Mouse (Mus musculus) cerebellum, adult 2 months (tissue): ENCODE measurements around the gene Ncam1. TPM values are rescaled to one million over a fixed set of nuclear protein-coding genes. Genes with fewer than 3 reads are reported as not detected.

ENCODE experiments used
- DNase-seq, 2 experiments: peaks; one replicate each; pipeline ENCODE4 v3.0.0; 2021
- H3K27ac ChIP-seq: fragments of 200-500 bp; 2 replicates; pipeline ENCODE4 v1.5.1; 2012; ENCODE audit warnings: low read length, control low read depth, inconsistent platforms; ENCODE audit not compliant: insufficient read depth
- H3K27me3 ChIP-seq: fragments of 200-500 bp; 2 replicates; pipeline ENCODE4 v1.6.1; 2012; ENCODE audit warnings: inconsistent platforms, mild to moderate bottlenecking, low read length, moderate library complexity; ENCODE audit not compliant: control insufficient read depth, insufficient read depth
- H3K4me1 ChIP-seq: fragments of 200-500 bp; 2 replicates; pipeline ENCODE4 v1.6.1; 2011; ENCODE audit warnings: low read length; ENCODE audit not compliant: control insufficient read depth, insufficient read depth
- H3K4me3 ChIP-seq: fragments of 200-500 bp; replicated peaks from 2 replicates; pipeline ENCODE3; 2011; ENCODE audit warnings: mild to moderate bottlenecking, low read depth, low read length, control low read depth; ENCODE audit not compliant: insufficient read depth
- CTCF ChIP-seq: fragments of 200-500 bp; IDR thresholded peaks from 2 replicates; pipeline ENCODE4 v1.5.1; 2011; ENCODE audit warnings: low read depth, mild to moderate bottlenecking, control low read depth, low read length, moderate library complexity, borderline replicate concordance; ENCODE audit not compliant: insufficient read depth
- POLR2A ChIP-seq: fragments of 200-500 bp; IDR thresholded peaks from 2 replicates; pipeline ENCODE4 v1.6.1; 2011; ENCODE audit warnings: low read length, control low read depth, borderline replicate concordance; ENCODE audit not compliant: insufficient read depth
- WGBS: fragments of 180-500 bp; shearing (Covaris S2); methylation state at CpG from one replicate; pipeline ENCODE4 v1.1.7; 2018; 5-methylcytosine and 5-hydroxymethylcytosine counted together
- polyA plus RNA-seq: library from polyadenylated mRNA; depleted of rRNA; stranded (reverse); fragments of >200 nt; gene quantifications from 2 replicates; pipeline ENCODE4 v1.2.3, GENCODE M21; 2012

Ncam1 gene
- polyA plus RNA-seq, 1 experiment, result 149 TPM

- WGBS, result 29% methylated on average over 10 of the region's 10 CpGs
- H3K4me1 ChIP-seq, result peaks cover 37% of the 10 kb centered on the region
- TF ChIP-seq CTCF (no peak), POLR2A (no peak)
- H3K4me3 ChIP-seq, result no peak overlapping the region
- H3K27me3 ChIP-seq, result no peaks in the 10 kb centered on the region
- DNase-seq, result peak in 1 of 2 experiments; percentile 38
- H3K27ac ChIP-seq, result peak overlapping the region; percentile 46; the same call in 1 of the 2 replicates
Observed at GRCm38 (mm10) chr9:49593951-49594536, 204.7 kb downstream of the Ncam1 start.

DNA sequence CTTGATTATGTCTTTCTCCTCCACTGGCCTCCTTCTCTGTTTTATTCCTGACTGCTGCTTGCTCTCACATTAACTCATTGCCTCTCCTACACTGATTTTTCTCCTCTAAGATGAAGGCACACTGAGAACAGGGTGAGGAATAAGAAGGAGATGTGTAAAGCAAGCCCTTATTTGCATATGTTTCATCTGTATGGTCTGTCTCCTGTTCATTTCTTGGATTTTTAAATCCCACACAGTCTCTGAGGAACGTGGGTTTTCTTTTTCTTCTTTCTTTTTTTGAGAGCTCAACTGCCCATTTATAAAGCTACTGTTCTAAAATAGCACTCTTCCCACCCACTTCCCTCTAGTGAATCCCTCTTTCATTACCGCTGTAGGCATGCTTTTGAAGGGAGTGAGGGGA, 206.7 kb downstream of the Ncam1 start:
- 75% methylated on average over 2 of the region's 2 CpGs for WGBS
- H3K4me3 ChIP-seq, result no peak overlapping the region
- H3K27me3 ChIP-seq, result no peaks in the 10 kb centered on the region
- TF ChIP-seq CTCF, result no peak
- no peak for TF ChIP-seq POLR2A
- H3K27ac ChIP-seq, result no peak overlapping the region
- H3K4me1 ChIP-seq, result peaks cover 41% of the 10 kb centered on the region
- no peak for DNase-seq

GRCm38 (mm10) chr9:49590261-49590660, 208.5 kb downstream of the Ncam1 start:
- Histone ChIP-seq H3K4me3 (no peak overlapping the region), H3K27me3 (no peaks in the 10 kb centered on the region), H3K27ac (no peak overlapping the region), H3K4me1 (peaks cover 40% of the 10 kb centered on the region)
- WGBS, result 75% methylated on average over 4 of the region's 4 CpGs
- no peak for DNase-seq
- no peak for TF ChIP-seq POLR2A

DNA sequence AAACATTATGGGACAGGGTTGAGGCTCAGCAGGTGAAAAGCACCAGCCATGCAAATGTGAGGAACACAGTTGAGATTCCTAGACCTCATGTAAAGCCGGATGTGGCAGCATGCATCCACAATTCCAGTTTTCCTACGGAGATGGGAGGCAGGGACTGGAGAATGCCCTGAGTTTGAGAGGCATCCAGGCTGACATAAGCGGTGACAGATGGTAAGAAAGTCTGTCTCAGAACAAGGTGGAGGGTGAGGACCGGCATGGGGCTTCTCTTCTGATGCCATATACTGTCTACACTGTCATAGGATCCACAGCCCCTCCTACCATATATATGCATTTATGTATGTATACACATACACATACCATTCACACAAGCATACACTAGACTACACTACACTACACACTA, 221.6 kb downstream of the Ncam1 start:
- peak; percentile 80 to 91 for DNase-seq
- H3K27me3 ChIP-seq, result no peaks in the 10 kb centered on the region
- peaks cover 18% of the 10 kb centered on the region; the same call in 1 of the 2 replicates for H3K4me1 ChIP-seq
- TF ChIP-seq POLR2A (no peak), CTCF (no peak)
- no peak overlapping the region for H3K4me3 ChIP-seq
- no peak overlapping the region for H3K27ac ChIP-seq
- 9% methylated on average over 4 of the region's 4 CpGs for WGBS

DNA sequence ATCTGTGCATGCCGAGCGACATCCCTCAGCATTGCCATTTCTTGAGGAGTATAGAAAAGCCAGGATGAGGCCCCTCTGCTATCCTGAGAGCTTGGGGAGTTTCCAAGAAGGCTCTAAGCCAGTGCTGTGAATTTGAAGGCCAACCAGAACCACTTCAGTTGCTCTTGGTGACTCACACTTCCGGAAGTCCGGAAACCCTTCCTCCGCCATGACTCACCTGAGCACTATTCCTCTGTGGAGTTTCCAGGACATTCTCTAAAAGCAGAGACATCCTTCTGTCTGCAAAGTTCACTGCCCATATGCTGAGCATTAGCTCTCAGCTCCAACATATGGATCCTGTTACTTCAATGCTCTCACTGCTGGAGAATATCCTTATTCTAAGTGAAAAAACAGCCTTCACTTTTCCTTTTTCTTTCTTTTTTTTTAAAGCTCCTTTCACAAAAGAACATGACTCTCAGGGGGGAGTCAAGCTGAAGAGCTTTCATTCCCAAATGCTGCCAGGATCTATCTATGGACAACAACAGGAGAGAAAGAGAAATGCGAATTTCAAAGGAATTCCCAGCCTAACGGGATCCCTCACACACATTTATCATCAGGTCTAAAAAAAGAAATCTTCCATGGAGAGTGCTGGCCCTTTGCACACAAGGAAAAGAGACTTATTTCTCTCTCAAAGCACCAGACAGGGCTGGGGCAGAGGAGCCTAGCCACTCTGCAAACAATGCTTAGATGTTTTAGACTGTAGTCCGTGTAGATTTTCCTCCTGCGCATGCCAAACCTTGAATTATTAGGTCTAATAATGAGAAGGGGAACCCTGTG, 226.8 kb downstream of the Ncam1 start:
- Histone ChIP-seq H3K27me3 (no peaks in the 10 kb centered on the region), H3K4me1 (peaks cover 27% of the 10 kb centered on the region; the same call in 1 of the 2 replicates), H3K27ac (peak overlapping the region; percentile 58), H3K4me3 (no peak overlapping the region)
- 17% methylated on average over 9 of the region's 9 CpGs for whole genome bisulfite sequencing
- DNase-seq, result peak; percentile 52 to 82
- TF ChIP-seq CTCF (no peak), POLR2A (no peak)

GRCm38 (mm10) chr9:49570731-49571694, 227.7 kb downstream of the Ncam1 start:
- H3K4me1 ChIP-seq, result peaks cover 27% of the 10 kb centered on the region; the same call in 1 of the 2 replicates
- WGBS, result 41% methylated on average over 10 of the region's 10 CpGs
- peak overlapping the region; percentile 58 for H3K27ac ChIP-seq
- H3K27me3 ChIP-seq, result no peaks in the 10 kb centered on the region
- DNase-seq, result peak; percentile 41 to 66
- H3K4me3 ChIP-seq, result no peak overlapping the region
- TF ChIP-seq POLR2A (no peak), CTCF (no peak)

GRCm38 (mm10) chr9:49570033-49570660, 228.6 kb downstream of the Ncam1 start:
- H3K27me3 ChIP-seq, result no peaks in the 10 kb centered on the region
- DNase-seq, result no peak
- no peak overlapping the region for H3K27ac ChIP-seq
- no peak for TF ChIP-seq POLR2A
- no peak for TF ChIP-seq CTCF
- H3K4me1 ChIP-seq, result peaks cover 33% of the 10 kb centered on the region
- 71% methylated on average over 7 of the region's 7 CpGs for WGBS
- no peak overlapping the region for H3K4me3 ChIP-seq
